Mouse (Mus musculus) kidney, postnatal 0 days (tissue): ENCODE results near the gene Psmd13. TPM values are rescaled to one million over a fixed set of nuclear protein-coding genes. Genes with fewer than 3 reads are reported as not detected.
A peak's percentile ranks its signal among the peaks of the same experiment; 100 is the strongest.

Source experiments
- ATAC-seq: fragments of 200-750 bp; cut with Nextera tagmentation; replicated peaks from 2 replicates; pipeline ENCODE4 v1.8.0; 2017; ENCODE audit warnings: low read depth, moderate number of reproducible peaks, moderate TSS enrichment, moderate library complexity; ENCODE audit not compliant: low FRiP score
- DNase-seq: peaks from one replicate; pipeline ENCODE4 v3.0.0-alpha.2; 2016; ENCODE audit warnings: low spot score
- H3K27ac ChIP-seq: fragments of 300-500 bp; sonication (generic); 2 replicates; pipeline ENCODE4 v1.5.1; 2014; ENCODE audit warnings: mild to moderate bottlenecking
- H3K27me3 ChIP-seq: fragments of 300-500 bp; sonication (generic); 2 replicates; pipeline ENCODE4 v1.6.1; 2014; ENCODE audit warnings: low read length, mixed read lengths; ENCODE audit not compliant: insufficient read depth
- H3K36me3 ChIP-seq: fragments of 300-500 bp; sonication (generic); 2 replicates; pipeline ENCODE4 v1.6.1; 2014; ENCODE audit warnings: low read length, mixed read lengths; ENCODE audit not compliant: insufficient read depth
- H3K4me1 ChIP-seq: fragments of 300-500 bp; sonication (generic); replicated peaks from 2 replicates; pipeline ENCODE4 v1.6.1; 2014; ENCODE audit warnings: antibody characterized with exemption, low read length, mixed read lengths; ENCODE audit not compliant: insufficient read depth
- H3K4me2 ChIP-seq: fragments of 300-500 bp; sonication (generic); 2 replicates; pipeline ENCODE4 v1.6.1; 2014; ENCODE audit warnings: mild to moderate bottlenecking, low read length, moderate library complexity, mixed read lengths
- H3K4me3 ChIP-seq: fragments of 300-500 bp; sonication (generic); replicated peaks from 2 replicates; pipeline ENCODE4 v1.5.1; 2014; ENCODE audit warnings: low read depth, low read length
- H3K9ac ChIP-seq: fragments of 300-500 bp; sonication (generic); 2 replicates; pipeline ENCODE4 v1.6.1; 2014; ENCODE audit warnings: low read depth, low read length
- H3K9me3 ChIP-seq: fragments of 300-500 bp; sonication (generic); replicated peaks from 2 replicates; pipeline ENCODE4 v1.6.1; 2016; ENCODE audit warnings: low read length, inconsistent platforms, mixed read lengths
- CTCF ChIP-seq: IDR thresholded peaks from 2 replicates; pipeline ENCODE4 v1.5.1; 2016; ENCODE audit warnings: antibody characterized with exemption, low read depth, mild to moderate bottlenecking, moderate library complexity
- WGBS: fragments of 180-500 bp; shearing (Covaris S2); extraction: QIAGEN DNeasy Blood & Tissue Kit; methylation state at CpG from one replicate; pipeline ENCODE4 v1.1.7; 2014; 5-methylcytosine and 5-hydroxymethylcytosine counted together
- polyA plus RNA-seq: library from polyadenylated mRNA; unstranded; fragments of >200 nt; fragmentation: Nextera tagmentation; extraction: Ambion mirVana; gene quantifications from 2 replicates; pipeline ENCODE4 v1.2.1, GENCODE M21; 2015

Gene Psmd13
- polyA plus RNA-seq, 1 experiment from 2014 or later, result 198 TPM

GRCm38 (mm10) chr7:140848591-140848990 is 33.2 kb upstream of the Psmd13 start:
- no peaks in the 10 kb centered on the region for H3K9me3 ChIP-seq
- H3K27me3 ChIP-seq, result no peaks in the 10 kb centered on the region
- H3K4me2 ChIP-seq, result no peak overlapping the region
- WGBS, result 91% methylated on average over 10 of the region's 10 CpGs
- no peak overlapping the region for H3K4me3 ChIP-seq
- ATAC-seq (no peak), DNase-seq (no peak)
- no peak overlapping the region for H3K9ac ChIP-seq
- peaks cover 20% of the 10 kb centered on the region for H3K36me3 ChIP-seq
- no peaks in the 10 kb centered on the region for H3K4me1 ChIP-seq
- H3K27ac ChIP-seq, result no peak overlapping the region
- no peak for TF ChIP-seq CTCF

- no peak for ATAC-seq
- WGBS, result 94% methylated on average over 4 of the region's 4 CpGs
- peaks cover 8% of the 10 kb centered on the region; the same call in 1 of the 2 replicates for H3K4me1 ChIP-seq
Observed at GRCm38 (mm10) chr7:140851916-140852315, 29.9 kb upstream of the Psmd13 start.

GRCm38 (mm10) chr7:140853386-140853785 is 28.4 kb upstream of the Psmd13 start:
- Histone ChIP-seq H3K36me3 (peaks cover 25% of the 10 kb centered on the region), H3K27ac (no peak overlapping the region), H3K4me3 (no peak overlapping the region), H3K27me3 (no peaks in the 10 kb centered on the region), H3K9me3 (no peaks in the 10 kb centered on the region), H3K4me1 (peaks cover 16% of the 10 kb centered on the region; the same call in 1 of the 2 replicates), H3K4me2 (no peak overlapping the region), H3K9ac (no peak overlapping the region)
- 78% methylated on average over 9 of the region's 9 CpGs for WGBS
- no peak for TF ChIP-seq CTCF
- no peak for DNase-seq
- ATAC-seq, result no peak

More at GRCm38 (mm10) chr7:140851916-140852315, 29.9 kb upstream of the Psmd13 start:
- H3K4me3 ChIP-seq, result no peak overlapping the region
- no peaks in the 10 kb centered on the region for H3K27me3 ChIP-seq
- no peak for TF ChIP-seq CTCF
- no peak for DNase-seq
- peaks cover 25% of the 10 kb centered on the region for H3K36me3 ChIP-seq
- H3K9me3 ChIP-seq, result no peaks in the 10 kb centered on the region
- no peak overlapping the region for H3K9ac ChIP-seq
- H3K27ac ChIP-seq, result no peak overlapping the region
- no peak overlapping the region for H3K4me2 ChIP-seq

DNA sequence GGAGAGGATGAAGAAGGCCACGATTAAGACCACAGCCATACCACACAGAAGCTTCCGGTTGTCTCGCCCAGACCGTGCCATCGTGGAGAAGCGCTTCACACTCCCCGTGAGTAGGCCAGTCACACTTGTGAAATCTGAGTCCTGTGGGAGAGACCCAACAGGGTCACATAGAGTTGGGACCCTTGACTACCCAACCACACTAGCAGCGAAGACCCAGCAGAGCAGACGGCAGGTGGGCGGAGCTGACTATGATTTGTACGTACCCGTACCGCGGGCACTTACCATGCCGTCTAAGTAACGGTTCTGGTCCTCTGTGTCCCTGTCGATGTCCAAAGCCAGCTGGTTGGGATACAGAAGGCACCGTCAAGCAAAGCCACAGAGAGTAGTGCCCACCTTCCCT is 27.3 kb upstream of the Psmd13 start:
- H3K27me3 ChIP-seq, result no peaks in the 10 kb centered on the region
- WGBS, result 83% methylated on average over 18 of the region's 18 CpGs
- H3K9ac ChIP-seq, result no peak overlapping the region
- H3K9me3 ChIP-seq, result no peaks in the 10 kb centered on the region
- no peak overlapping the region for H3K4me3 ChIP-seq
- no peak for TF ChIP-seq CTCF
- H3K4me1 ChIP-seq, result peaks cover 18% of the 10 kb centered on the region; the same call in 1 of the 2 replicates
- H3K4me2 ChIP-seq, result no peak overlapping the region
- H3K36me3 ChIP-seq, result peaks cover 25% of the 10 kb centered on the region
- DNase-seq, result no peak
- H3K27ac ChIP-seq, result no peak overlapping the region
- ATAC-seq, result no peak

GRCm38 (mm10) chr7:140855181-140855580 is 26.6 kb upstream of the Psmd13 start:
- Histone ChIP-seq H3K9me3 (no peaks in the 10 kb centered on the region), H3K4me3 (peak overlapping the region; percentile 81), H3K9ac (peak overlapping the region; percentile 90), H3K4me2 (peak overlapping the region; percentile 97), H3K27me3 (no peaks in the 10 kb centered on the region), H3K27ac (no peak overlapping the region), H3K36me3 (peaks cover 25% of the 10 kb centered on the region), H3K4me1 (peaks cover 18% of the 10 kb centered on the region; the same call in 1 of the 2 replicates)
- no peak for TF ChIP-seq CTCF
- 74% methylated on average over 9 of the region's 9 CpGs for WGBS
- DNase-seq (no peak), ATAC-seq (no peak)

- ATAC-seq (peak; percentile 83), DNase-seq (peak; percentile 97)
- Histone ChIP-seq H3K36me3 (peaks cover 32% of the 10 kb centered on the region), H3K9ac (peak within 1 kb of the TSS; percentile 90), H3K27me3 (no peaks in the 10 kb centered on the region), H3K4me3 (peak within 1 kb of the TSS; percentile 81), H3K4me2 (peak within 1 kb of the TSS; percentile 97), H3K9me3 (no peaks in the 10 kb centered on the region), H3K4me1 (peaks cover 18% of the 10 kb centered on the region; the same call in 1 of the 2 replicates), H3K27ac (peak within 1 kb of the TSS; percentile 94)
- WGBS, result under 1% methylated on average over 51 of the region's 51 CpGs
- no peak for TF ChIP-seq CTCF
Observed at GRCm38 (mm10) chr7:140855860-140856784, 25.6 kb upstream of the Psmd13 start, which contains the start of gene Gm45785. TSS of gene Gm45785 (minus strand) at chr7:140856331.
